Mouse (Mus musculus) left cerebral cortex, adult 18-20 months (tissue): ENCODE results near the gene Spn. TPM values are rescaled to one million over a fixed set of nuclear protein-coding genes. Genes with fewer than 3 reads are reported as not detected.
"Not testable (repeated sequence)": the region's sequence is repeated elsewhere in the genome, so short reads cannot be mapped to it uniquely, and the experiment has no call there.

Experiments
- DNase-seq, 2 experiments: peaks; one replicate each; pipeline ENCODE4 v3.0.0; 2021 to 2022; ENCODE audit warnings: low spot score in 2 of 2, mixed read lengths in 1 of 2
- long read RNA-seq, 2 experiments: library from polyadenylated mRNA; stranded (forward); transcript quantifications; one replicate each; pipeline ENCODE4 v2.0.0; 2021
- total RNA-seq, 2 experiments: library from RNA; stranded (reverse); gene quantifications; 2 replicates each; pipeline ENCODE4 v1.2.3; 2021

Gene Spn
- total RNA-seq, result under 1 TPM; 0.09 to 0.16 TPM
- long read RNA-seq, experiment 1, result 0 reads
- long read RNA-seq, experiment 2, result 0 reads

DNA sequence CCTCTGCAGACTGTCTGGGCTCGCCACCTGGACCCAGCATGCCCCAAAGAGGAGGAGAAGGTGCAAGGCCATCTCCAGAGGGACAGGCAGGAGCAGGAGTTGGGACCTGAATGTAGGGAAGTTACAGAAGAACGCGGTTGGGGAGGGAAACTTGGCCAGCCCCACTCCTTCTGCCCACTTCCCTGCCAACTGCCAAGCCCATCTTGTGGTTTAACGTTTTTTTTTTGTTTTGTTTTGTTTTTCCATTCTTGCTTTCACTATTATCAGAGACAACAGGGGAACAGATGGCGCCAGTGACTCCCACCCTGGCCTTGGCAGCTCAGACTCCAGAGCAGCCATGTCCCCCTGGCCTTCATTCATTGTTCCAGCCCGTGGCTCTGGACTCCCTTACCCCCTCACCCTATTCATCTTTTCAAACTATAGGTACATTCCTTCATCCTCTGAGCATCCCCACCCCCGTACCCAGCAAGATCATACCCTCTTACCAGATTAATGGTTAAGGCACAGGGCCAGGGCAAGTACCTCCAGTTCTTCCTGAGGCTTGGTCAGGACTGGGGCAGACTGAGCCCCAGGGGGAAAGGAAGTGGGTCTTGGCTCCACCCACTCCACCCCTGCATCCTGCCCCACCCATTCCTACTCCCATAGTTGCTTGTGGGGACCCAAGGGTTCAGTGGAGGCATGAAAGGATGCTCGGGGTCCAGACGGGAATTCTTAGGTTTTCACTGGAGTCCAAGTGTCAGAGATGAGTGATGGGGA lies at the start of gene Spn:
TSS of gene Spn (minus strand) at position 562 of the 756 bp plus-strand sequence.
- no peak for DNase-seq

- no peak for DNase-seq
Observed at GRCm38 (mm10) chr7:127187351-127187750, 49.7 kb upstream of the Spn start.

- DNase-seq, result no peak
Observed at GRCm38 (mm10) chr7:127185601-127186000, 48.0 kb upstream of the Spn start.

DNA sequence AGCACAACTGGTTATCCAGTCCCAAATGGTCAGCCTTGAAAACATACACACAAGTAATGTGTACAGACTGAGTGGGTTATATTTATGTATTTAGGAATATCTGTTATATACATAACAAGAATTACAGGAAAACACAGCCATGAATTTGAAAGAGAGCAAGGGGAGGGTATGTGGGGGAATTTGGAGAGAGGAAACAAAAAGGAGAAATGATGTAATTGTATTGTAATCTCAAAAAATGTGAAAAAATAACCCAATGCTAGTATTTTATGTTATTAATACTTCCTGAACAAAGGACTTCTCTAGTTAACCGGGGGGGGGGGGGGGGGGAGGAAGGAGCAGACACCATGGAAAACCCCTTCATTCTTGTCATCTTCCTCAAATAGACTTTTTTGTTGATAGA lies 47.1 kb upstream of the Spn start:
- DNase-seq, result no peak

DNA sequence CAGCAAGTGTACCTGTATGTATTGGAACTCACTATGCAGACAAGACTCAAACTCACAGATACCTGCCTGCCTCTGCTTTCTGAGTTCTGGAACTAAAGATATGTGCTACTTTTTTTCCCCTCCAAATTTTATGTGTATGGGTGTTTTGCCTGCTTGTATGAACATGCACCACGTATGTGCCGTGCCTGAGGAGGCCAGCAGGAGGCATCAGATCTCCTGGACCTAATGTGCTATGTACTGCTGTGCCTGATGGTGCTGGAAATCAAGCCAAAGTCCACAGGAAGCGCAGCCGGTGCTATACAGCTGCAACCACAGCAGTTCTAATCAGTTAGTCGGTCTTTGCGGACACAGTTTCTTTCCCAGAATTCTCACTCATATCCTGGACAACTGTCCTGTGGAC lies 46.2 kb upstream of the Spn start:
- DNase-seq, result no peak

DNA sequence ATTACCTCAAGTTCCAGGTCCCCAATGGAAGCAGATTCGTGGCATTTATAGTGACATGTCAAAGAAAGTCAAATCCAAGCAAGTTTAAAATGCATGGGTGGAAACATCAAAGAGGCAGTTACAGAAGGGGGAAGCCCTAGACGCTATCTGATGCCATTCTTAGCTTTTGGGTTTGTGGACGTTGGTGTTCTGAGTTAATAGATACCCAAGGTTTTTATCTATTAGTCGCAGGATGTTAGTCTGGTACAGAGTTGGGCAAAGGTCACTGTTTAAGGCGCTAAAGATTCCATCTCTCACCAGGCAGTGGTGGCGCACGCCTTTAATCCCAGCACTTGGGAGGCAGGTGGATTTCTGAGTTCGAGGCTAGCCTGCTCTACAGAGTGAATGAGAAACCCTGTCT lies 45.7 kb upstream of the Spn start:
- DNase-seq, result no peak

GRCm38 (mm10) chr7:127181724-127182123 lies 44.1 kb upstream of the Spn start:
- DNase-seq, result not testable (repeated sequence)

DNA sequence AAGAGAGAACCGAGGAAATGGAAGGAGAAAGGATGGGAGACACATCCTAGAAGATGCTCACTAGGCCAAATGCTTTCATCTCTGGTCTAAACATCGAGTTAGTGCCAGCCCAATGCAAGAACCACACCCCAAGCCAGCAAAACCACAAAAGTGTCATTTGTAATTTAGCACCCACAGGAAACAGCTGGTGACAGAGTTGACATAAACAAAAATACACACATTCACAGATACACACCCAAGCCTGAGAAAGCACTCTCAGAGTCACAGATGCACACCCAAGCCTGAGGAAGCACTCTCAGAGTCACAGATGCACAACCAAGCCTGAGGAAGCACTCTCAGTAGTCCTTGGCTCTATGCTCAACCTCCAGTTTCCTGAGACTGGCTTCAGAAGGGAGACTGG lies 43.2 kb upstream of the Spn start:
- DNase-seq, result no peak

GRCm38 (mm10) chr7:127176937-127177336 lies 39.3 kb upstream of the Spn start:
- no peak for DNase-seq

DNA sequence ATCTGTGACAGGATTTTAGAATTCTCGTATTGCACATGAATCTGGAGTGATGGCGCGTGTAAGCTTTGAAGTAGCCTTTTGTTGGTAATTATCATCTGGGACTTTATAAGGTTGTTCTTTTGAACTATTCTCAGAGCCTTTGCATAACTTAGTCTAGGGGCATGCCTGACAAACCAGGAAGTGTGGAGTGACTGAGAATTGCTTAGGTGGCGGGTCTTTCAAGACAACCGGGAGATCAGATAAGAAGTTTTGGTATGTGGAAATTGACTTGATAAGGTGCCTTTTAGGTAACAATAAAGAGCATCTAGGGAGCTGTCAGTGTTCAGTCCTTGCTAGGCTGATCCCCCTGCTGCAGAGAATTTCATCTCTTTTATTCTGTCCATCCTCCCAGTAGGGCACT lies 28.9 kb upstream of the Spn start:
- no peak for DNase-seq

DNA sequence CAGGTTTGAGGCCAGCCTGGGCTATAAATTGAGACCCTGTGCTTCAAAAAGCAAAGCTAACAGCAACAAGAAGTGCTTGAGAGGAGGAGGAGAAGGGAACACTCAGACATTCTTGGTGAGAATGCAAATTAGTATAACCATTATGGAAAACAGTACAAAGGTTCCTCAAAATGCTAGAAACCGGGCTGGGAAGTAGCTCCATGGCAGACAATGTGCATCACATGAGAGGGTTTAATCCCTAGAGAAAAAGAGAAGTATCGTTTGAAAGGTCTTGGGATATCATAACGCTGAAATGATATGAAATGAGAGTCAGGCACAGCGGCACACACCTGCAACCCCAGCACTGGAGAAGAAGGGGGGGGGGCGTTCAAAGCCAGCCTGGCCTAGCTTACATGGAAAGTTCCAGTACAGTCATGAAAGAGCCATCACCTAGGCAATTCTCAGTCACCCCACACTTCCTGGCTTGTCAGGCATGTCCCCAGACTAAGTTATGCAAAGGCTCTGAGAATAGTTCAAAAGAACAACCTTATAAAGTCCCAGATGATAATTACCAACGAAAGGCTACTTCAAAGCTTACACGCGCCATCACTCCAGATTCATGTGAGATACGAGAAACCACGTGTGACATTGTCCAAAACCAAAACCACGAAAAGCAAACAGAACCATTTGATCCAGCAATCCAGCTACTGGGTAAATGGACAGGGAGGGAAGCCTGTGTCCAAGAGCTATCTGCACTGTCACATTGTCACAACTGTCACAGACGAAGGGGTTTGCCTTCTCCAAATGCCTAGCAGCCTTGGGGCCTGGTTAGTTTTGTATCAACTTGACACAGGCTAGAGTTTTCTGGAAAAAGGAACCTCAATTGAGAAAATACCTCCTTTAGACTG lies 28.2 kb upstream of the Spn start:
- no peak for DNase-seq

DNA sequence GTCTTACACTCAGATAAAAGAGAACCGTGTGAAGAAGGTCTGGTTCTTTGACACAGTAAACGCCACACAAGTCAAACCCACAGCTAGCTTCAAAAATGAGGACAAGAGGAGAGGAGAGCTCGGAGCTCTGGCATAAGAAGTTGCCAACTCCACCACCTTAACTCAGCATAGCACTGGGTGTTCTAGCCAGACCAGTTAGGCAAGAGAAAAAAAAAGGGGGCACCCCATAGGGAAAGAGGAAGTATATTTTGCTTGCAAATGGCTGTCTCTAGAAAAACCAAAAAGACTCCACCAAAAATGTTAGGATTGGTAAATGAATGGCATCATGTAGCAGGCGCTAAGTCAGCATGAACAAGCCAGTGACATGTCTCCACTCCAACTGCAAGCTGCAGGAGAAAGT lies 26.4 kb upstream of the Spn start:
- no peak for DNase-seq

DNA sequence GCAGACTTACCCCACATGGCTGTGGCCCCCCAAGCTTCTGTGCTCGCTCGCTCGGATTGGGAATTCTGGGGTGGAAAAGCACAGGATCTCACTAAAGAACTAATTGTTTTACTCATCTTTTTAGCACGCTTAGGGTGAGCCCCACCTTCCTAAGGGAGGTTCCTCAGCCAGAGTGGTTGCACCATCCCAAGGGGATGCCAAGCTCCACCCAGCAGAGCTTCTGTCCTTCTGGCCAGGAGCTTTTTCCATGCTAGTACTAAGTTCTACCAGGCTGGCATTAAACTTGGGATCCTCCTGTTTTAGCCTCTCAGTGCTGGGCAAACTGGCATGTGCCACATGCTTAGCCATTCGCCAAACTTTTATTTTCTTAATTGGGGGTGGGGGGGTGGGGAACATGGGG lies 24.9 kb upstream of the Spn start:
- DNase-seq, result no peak

DNA sequence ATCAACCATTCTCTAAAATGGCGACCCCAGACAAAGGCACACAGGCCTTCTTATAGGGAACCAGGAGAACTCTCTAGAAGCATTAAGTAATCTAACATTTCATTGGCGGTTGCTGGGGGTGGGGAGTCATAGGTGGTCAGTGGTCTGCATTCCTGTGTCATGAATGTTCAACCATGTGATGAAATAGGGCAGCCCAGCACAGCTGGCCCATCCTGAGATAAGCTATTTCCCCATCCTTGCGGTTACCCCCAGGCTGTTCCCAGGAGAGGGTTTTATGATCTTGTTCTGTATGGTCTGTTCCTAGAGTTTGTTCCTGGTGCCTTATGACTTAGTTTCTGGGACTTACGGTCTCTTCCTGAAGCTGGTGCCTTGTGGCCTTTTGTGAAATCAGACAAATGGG lies 19.9 kb upstream of the Spn start:
- no peak for DNase-seq

GRCm38 (mm10) chr7:127153477-127153876 lies 15.9 kb upstream of the Spn start:
- DNase-seq, result no peak

DNA sequence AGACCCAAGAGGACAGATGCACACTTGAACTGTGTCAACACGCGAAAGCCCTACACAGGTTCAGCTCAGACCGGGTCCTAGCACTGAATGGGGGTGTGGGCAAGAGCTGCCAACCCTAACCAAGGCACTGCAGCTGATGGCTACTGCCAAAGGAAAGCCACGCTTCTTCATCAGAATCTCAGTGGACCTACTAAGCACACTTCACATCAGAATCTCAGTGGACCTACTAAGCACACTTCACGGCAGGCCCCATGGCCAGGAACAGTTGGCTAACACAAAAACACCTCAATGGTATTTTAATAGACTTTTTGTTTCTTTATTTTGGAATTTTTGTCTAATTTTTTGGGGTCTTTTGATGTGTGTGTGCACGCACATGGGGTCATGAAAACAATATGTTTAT lies 14.8 kb upstream of the Spn start:
- DNase-seq, result no peak

DNA sequence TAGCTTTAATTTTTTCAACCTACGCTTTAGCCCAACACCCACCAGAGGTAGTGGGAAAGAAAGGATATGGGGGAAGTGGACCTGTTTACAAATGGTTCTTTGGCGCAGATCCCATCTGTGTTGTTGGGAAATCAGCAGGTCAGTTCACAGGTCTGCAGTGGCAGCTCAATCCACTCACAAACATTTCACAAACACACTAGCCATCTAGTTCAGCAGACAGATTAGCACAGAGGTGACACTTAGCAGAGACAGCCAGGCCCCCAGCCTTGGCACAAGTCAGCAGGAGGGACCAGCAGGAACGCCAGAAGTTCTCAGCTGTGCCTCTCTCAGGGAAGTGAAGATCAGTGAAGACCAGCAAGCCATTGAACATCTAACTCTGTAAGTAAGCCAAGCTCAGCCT lies 10.3 kb upstream of the Spn start:
- no peak for DNase-seq

DNA sequence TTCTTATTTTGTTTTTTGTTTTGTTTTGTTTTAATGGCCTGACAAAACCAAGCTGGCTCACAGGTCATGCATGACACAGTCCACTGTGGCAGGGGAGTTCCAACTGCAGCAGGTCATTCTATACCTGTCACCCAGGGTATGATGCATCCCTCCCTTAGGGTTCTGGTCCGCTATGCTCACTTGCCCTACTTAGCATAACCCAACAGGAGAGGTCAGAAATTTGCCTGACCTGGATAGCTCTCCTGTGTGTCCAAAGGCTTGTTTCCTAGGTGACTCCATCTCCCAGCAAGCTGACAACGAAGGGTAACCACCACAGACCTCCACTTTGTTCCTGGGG lies 8.6 kb upstream of the Spn start:
- no peak for DNase-seq

GRCm38 (mm10) chr7:127145387-127146266 lies 8.0 kb upstream of the Spn start:
- DNase-seq, result no peak

GRCm38 (mm10) chr7:127144412-127144811 lies 6.8 kb upstream of the Spn start:
- no peak for DNase-seq

GRCm38 (mm10) chr7:127142666-127143065 lies 5.0 kb upstream of the Spn start:
- DNase-seq, result no peak

- DNase-seq, result no peak
Observed at GRCm38 (mm10) chr7:127142214-127142613, 4.6 kb upstream of the Spn start.
